Mouse (Mus musculus): ENCODE measurements around the gene Gm21836.
"Not testable (repeated sequence)": the region's sequence is repeated elsewhere in the genome, so short reads cannot be mapped to it uniquely, and the experiment has no call there.

DNA sequence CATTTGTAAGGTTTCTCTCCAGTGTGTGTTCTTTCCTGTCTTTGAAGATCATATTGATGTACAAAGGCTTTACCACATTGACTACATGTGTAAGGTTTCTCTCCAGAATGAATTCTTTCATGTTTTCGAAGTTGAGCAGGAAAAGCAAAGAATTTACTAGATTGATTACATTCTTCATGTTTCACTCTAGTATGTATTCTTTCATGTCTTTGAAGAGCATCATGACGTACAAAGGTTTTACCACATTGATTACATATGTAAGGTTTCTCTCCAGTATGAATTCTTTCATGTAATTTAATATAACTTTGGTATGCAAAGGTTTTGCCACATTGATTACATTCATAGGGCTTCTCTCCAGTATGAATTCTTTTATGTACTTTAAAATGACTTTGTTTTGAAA lies at the start of gene Gm21836:
- TF ChIP-seq GATA1 (IDR thresholded peaks at IDR 0.05; ENCODE audit: borderline replicate concordance, low read length); CTCF (IDR thresholded peaks at IDR 0.05; ENCODE audit: low read depth, low read length); POLR2AphosphoS5 (IDR thresholded peaks at IDR 0.05; ENCODE audit: insufficient replicate concordance, low read depth, low read length); GATA2 (IDR thresholded peaks at IDR 0.05; ENCODE audit: borderline replicate concordance, low read depth, low read length); TAL1 (conservative IDR thresholded peaks at IDR 0.05; ENCODE audit: low read depth, low read length): not testable (repeated sequence)

Data from G1E (cell line).